ENCODE assay signal across 12 mouse cellular contexts in the genomic region with DNA sequence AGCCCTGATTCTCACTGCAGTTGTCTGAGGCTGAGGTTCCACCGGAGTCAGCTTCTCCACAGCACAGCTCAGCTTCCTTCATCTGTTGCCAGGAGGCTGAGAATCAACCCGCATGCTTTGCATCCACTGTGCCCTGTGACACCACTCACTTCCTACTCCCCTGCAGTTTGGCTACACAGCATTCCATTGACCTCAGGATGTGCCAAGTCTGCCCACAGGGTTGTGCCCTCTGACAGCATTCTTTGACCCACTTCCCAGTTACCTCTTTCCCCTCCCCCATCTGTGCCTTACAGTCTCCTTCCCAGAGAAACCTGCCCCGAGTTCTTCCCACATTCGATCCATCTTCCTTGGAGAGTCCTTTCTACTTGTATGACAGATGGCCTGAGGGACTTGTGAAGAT. TPM values are rescaled to one million over a fixed set of nuclear protein-coding genes. Genes with fewer than 3 reads are reported as not detected.
"Had no signal": no experiment of that assay in that cellular context is flagged by ENCODE, and none has a peak within 500 bp of the region (broad histone marks: within the 10 kb centered on the region; RNA-seq: fewer than 3 reads in every experiment).

No protein-coding gene starts in this region.

- ATAC-seq: liver, postnatal 0 days; midbrain, embryonic 13.5 days had no signal

- DNase-seq: kidney, adult 9 months; kidney, postnatal 4 days; liver, embryonic 13.5 days; liver, postnatal 0 days; lung, postnatal 14 days; right cerebral cortex, adult 18-20 months; right cerebral cortex, postnatal 25 days; thymus, postnatal 36 days had no signal

RNA-seq across cellular contexts. Expression of gene Lmtk3, which starts 1.3 kb away (rescaled TPM):
- total RNA-seq: megakaryocyte-erythroid progenitor cell, adult 5-6 weeks had no signal
- polyA plus RNA-seq: liver, embryonic 13.5 days; liver, postnatal 0 days; thymus, postnatal 0 days had no signal

RNA-seq across cellular contexts. Expression of gene Sult2b1, which starts 2.2 kb away (rescaled TPM):
- total RNA-seq: megakaryocyte-erythroid progenitor cell, adult 5-6 weeks had no signal

RNA-seq across cellular contexts. Expression of gene Kcnj14, which starts 42.3 kb away (rescaled TPM):
- total RNA-seq: megakaryocyte-erythroid progenitor cell, adult 5-6 weeks had no signal
- polyA plus RNA-seq: macrophage had no signal
